Mouse (Mus musculus) CH12.LX (cell line): Measurements from ENCODE around the gene Tgif2. TPM values are rescaled to one million over a fixed set of nuclear protein-coding genes. Genes with fewer than 3 reads are reported as not detected.

ENCODE experiments used
- DNase-seq: peaks from one replicate; pipeline ENCODE4 v3.0.0-alpha.2; 2013; ENCODE audit errors: extremely low read depth
- H3K27ac ChIP-seq: 2 replicates; pipeline ENCODE4 v1.5.1; 2012; ENCODE audit warnings: low read depth, mild to moderate bottlenecking, control low read depth, moderate library complexity; ENCODE audit not compliant: insufficient read depth
- H3K27me3 ChIP-seq: replicated peaks from 2 replicates; pipeline ENCODE3; 2012; ENCODE audit warnings: inconsistent platforms
- H3K36me3 ChIP-seq, 2 experiments: replicated peaks in 1 of 2; 2 replicates each; pipeline versions ENCODE3 to v1.6.1; 2012; ENCODE audit warnings: inconsistent platforms in 1 of 2, low read length in 1 of 2, mild to moderate bottlenecking in 1 of 2, mixed read lengths in 1 of 2, moderate library complexity in 1 of 2; ENCODE audit not compliant: control insufficient read depth in 1 of 2, insufficient read depth in 1 of 2
- H3K4me1 ChIP-seq, 2 experiments: 2 replicates each; pipeline ENCODE4 v1.6.1; 2012; ENCODE audit warnings: inconsistent platforms in 1 of 2, moderate library complexity in 1 of 2; ENCODE audit not compliant: insufficient read depth in 2 of 2, control insufficient read depth in 1 of 2
- H3K4me2 ChIP-seq: 2 replicates; pipeline ENCODE4 v1.6.1; 2012; ENCODE audit warnings: low read depth, mild to moderate bottlenecking, control low read depth; ENCODE audit not compliant: poor library complexity, insufficient read depth, severe bottlenecking
- H3K4me3 ChIP-seq, 3 experiments: fragments of 150-350 bp in 1 of 3; sonication (generic) in 1 of 3; replicated peaks in 1 of 3; 2 replicates each; pipeline versions ENCODE3 to v1.5.1; 2011 to 2012; ENCODE audit warnings: low read depth in 2 of 3, low read length in 2 of 3, mild to moderate bottlenecking in 2 of 3, moderate library complexity in 2 of 3, control low read depth in 1 of 3, improper control_type of control experiment in 1 of 3, inconsistent platforms in 1 of 3, mixed read lengths in 1 of 3; ENCODE audit not compliant: poor library complexity in 1 of 3
- H3K79me2 ChIP-seq: replicated peaks from 2 replicates; pipeline ENCODE4 v1.6.1; 2012; ENCODE audit warnings: mild to moderate bottlenecking, moderate library complexity; ENCODE audit not compliant: control insufficient read depth, poor library complexity, insufficient read depth, severe bottlenecking; ENCODE audit errors: extremely low read depth
- H3K9ac ChIP-seq: 2 replicates; pipeline ENCODE4 v1.6.1; 2012; ENCODE audit warnings: low read depth, mild to moderate bottlenecking, control low read depth, moderate library complexity; ENCODE audit not compliant: insufficient read depth
- H3K9me3 ChIP-seq: replicated peaks from 2 replicates; pipeline ENCODE3; 2012; ENCODE audit warnings: low read length, inconsistent platforms, mixed read lengths
- BHLHE40 ChIP-seq: IDR thresholded peaks from 2 replicates; pipeline ENCODE4 v1.6.1; 2011; ENCODE audit warnings: mild to moderate bottlenecking, low read depth, low read length, improper control_type of control experiment
- CHD2 ChIP-seq: IDR thresholded peaks from 2 replicates; pipeline ENCODE4 v1.6.1; 2011; ENCODE audit warnings: low read length, improper control_type of control experiment
- CTCF ChIP-seq, 2 experiments: IDR thresholded peaks in 1 of 2; conservative IDR thresholded peaks in 1 of 2; 2 replicates each; pipeline ENCODE4 v1.5.1; 2011 to 2012; ENCODE audit warnings: low read depth in 2 of 2, low read length in 2 of 2, improper control_type of control experiment in 1 of 2, inconsistent platforms in 1 of 2, mild to moderate bottlenecking in 1 of 2, moderate library complexity in 1 of 2
- E2F4 ChIP-seq: IDR thresholded peaks from 2 replicates; pipeline ENCODE4 v1.6.1; 2011; ENCODE audit warnings: low read depth, low read length, improper control_type of control experiment; ENCODE audit not compliant: insufficient replicate concordance
- ELF1 ChIP-seq: IDR thresholded peaks from 2 replicates; pipeline ENCODE4 v1.6.1; 2014; ENCODE audit warnings: low read depth, mild to moderate bottlenecking, inconsistent platforms, low read length, improper control_type of control experiment
- ETS1 ChIP-seq: conservative IDR thresholded peaks from 2 replicates; pipeline ENCODE4 v1.6.1; 2012; ENCODE audit warnings: low read depth, mild to moderate bottlenecking, inconsistent platforms, low read length, improper control_type of control experiment, moderate library complexity
- HCFC1 ChIP-seq: IDR thresholded peaks from 2 replicates; pipeline ENCODE4 v1.6.1; 2012; ENCODE audit warnings: low read depth, mild to moderate bottlenecking, inconsistent platforms, low read length, improper control_type of control experiment
- IRF4 ChIP-seq: IDR thresholded peaks from 2 replicates; pipeline ENCODE4 v1.6.1; 2014; ENCODE audit warnings: low read depth, mild to moderate bottlenecking, inconsistent platforms, low read length, improper control_type of control experiment
- KAT2A ChIP-seq: IDR thresholded peaks from 2 replicates; pipeline ENCODE4 v1.6.1; 2012; ENCODE audit warnings: low read length, improper control_type of control experiment, inconsistent platforms; ENCODE audit not compliant: insufficient replicate concordance
- MAFK ChIP-seq: IDR thresholded peaks from 2 replicates; pipeline ENCODE4 v1.6.1; 2011; ENCODE audit warnings: low read length, improper control_type of control experiment; ENCODE audit not compliant: insufficient replicate concordance
- MAZ ChIP-seq: IDR thresholded peaks from 2 replicates; pipeline ENCODE4 v1.6.1; 2012; ENCODE audit warnings: low read depth, mild to moderate bottlenecking, inconsistent platforms, low read length, improper control_type of control experiment, moderate library complexity
- MEF2A ChIP-seq: IDR thresholded peaks from 2 replicates; pipeline ENCODE4 v1.6.1; 2014; ENCODE audit warnings: low read depth, mild to moderate bottlenecking, inconsistent platforms, low read length, improper control_type of control experiment, borderline replicate concordance
- MXI1 ChIP-seq: IDR thresholded peaks from 2 replicates; pipeline ENCODE4 v1.6.1; 2011; ENCODE audit warnings: mild to moderate bottlenecking, low read depth, low read length, improper control_type of control experiment
- MYC ChIP-seq: IDR thresholded peaks from 2 replicates; pipeline ENCODE4 v1.6.1; 2011; ENCODE audit warnings: low read depth, mild to moderate bottlenecking, improper control_type of control experiment, low read length
- NELFE ChIP-seq: IDR thresholded peaks from 2 replicates; pipeline ENCODE4 v1.6.1; 2011; ENCODE audit warnings: low read depth, low read length, improper control_type of control experiment
- PAX5 ChIP-seq: IDR thresholded peaks from 2 replicates; pipeline ENCODE4 v1.6.1; 2012; ENCODE audit warnings: low read length, inconsistent platforms, mixed read lengths
- POLR2AphosphoS2 ChIP-seq: IDR thresholded peaks from 2 replicates; pipeline ENCODE4 v1.6.1; 2011; ENCODE audit warnings: low read depth, low read length, improper control_type of control experiment
- RCOR1 ChIP-seq: conservative IDR thresholded peaks from 2 replicates; pipeline ENCODE4 v1.6.1; 2012; ENCODE audit warnings: low read depth, mild to moderate bottlenecking, inconsistent platforms, low read length, improper control_type of control experiment
- SIN3A ChIP-seq: IDR thresholded peaks from 2 replicates; pipeline ENCODE4 v1.6.1; 2012; ENCODE audit warnings: low read length, improper control_type of control experiment, inconsistent platforms
- SMC3 ChIP-seq: IDR thresholded peaks from 2 replicates; pipeline ENCODE4 v1.6.1; 2011; ENCODE audit warnings: low read depth, low read length, improper control_type of control experiment
- TCF12 ChIP-seq: IDR thresholded peaks from 2 replicates; pipeline ENCODE4 v1.6.1; 2014; ENCODE audit warnings: low read depth, mild to moderate bottlenecking, inconsistent platforms, low read length, improper control_type of control experiment
- UBTF ChIP-seq: IDR thresholded peaks from 2 replicates; pipeline ENCODE4 v1.6.1; 2012; ENCODE audit warnings: low read depth, mild to moderate bottlenecking, inconsistent platforms, low read length, improper control_type of control experiment, moderate library complexity
- USF1 ChIP-seq: IDR thresholded peaks from 2 replicates; pipeline ENCODE4 v1.6.1; 2014; ENCODE audit warnings: low read depth, mild to moderate bottlenecking, inconsistent platforms, low read length, improper control_type of control experiment
- USF2 ChIP-seq: conservative IDR thresholded peaks from 2 replicates; pipeline ENCODE4 v1.6.1; 2011; ENCODE audit warnings: low read depth, low read length, improper control_type of control experiment
- ZC3H11A ChIP-seq: IDR thresholded peaks from 2 replicates; pipeline ENCODE4 v1.6.1; 2012; ENCODE audit warnings: low read depth, mild to moderate bottlenecking, inconsistent platforms, low read length, improper control_type of control experiment
- ZKSCAN1 ChIP-seq: IDR thresholded peaks from 2 replicates; pipeline ENCODE4 v1.6.1; 2012; ENCODE audit warnings: low read depth, inconsistent platforms, low read length, improper control_type of control experiment, borderline replicate concordance
- dilution Hi-C: fragments of 300-500 bp; cut with MboI; formaldehyde crosslinking; loops from 2 replicates; pipeline ENCODE4 v1.14.3; 2020; ENCODE audit warnings: low sequenced_read_pairs; ENCODE audit not compliant: extremely low pct_unique_long_range_greater_than_20kb, extremely low pct_ligation_motif_present
- in situ Hi-C: fragments of 300-500 bp; cut with MboI; formaldehyde crosslinking; loops from 3 replicates; pipeline ENCODE4 v1.14.3; 2019; ENCODE audit warnings: low sequenced_read_pairs, low pct_ligation_motif_present, low pct_unique_long_range_greater_than_20kb, mixed read lengths
- polyA plus RNA-seq: library from polyadenylated mRNA; unstranded; fragments of >175 nt; gene quantifications from 2 replicates; pipeline ENCODE4 v1.2.1, GENCODE M21; 2012; ENCODE audit warnings: low read depth; ENCODE audit not compliant: insufficient read length
- total RNA-seq, 2 experiments: library from RNA; depleted of rRNA; stranded (reverse); fragments of 300-350 nt in 1 of 2; fragments of >200 nt in 1 of 2; gene quantifications; 2 replicates each; pipeline ENCODE4 v1.2.3; 2012 to 2014

Gene Tgif2
- total and polyA plus RNA-seq, 3 experiments: 10.3 to 12.2 (median 11.3) TPM

DNA sequence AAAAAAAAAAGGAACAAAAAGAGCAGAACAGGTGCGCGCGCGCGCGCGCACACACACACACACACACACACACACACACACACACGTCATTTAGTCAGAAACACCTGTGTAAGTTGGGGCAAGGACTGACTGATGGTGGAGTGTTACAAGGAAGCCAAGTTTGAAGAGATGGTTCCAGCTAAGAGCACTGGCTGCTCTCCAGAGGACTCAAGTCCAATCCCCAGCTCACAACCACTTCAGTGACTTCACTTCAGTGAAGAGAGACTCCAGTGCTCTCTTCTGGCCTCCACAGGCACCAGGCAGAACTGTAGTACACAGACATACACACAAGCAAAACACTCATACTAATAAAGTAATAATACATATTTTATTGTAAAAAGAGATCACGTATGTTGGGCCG lies 29.1 kb upstream of the Tgif2 start:
- in situ Hi-C loops: no loop called here
- peaks cover 7% of the 10 kb centered on the region for H3K27me3 ChIP-seq
- no peaks in the 10 kb centered on the region for H3K9me3 ChIP-seq
- DNase-seq: no peak
- no peaks in the 10 kb centered on the region for H3K79me2 ChIP-seq
- TF ChIP-seq MEF2A: no peak
- no peak for TF ChIP-seq SMC3
- no peak for TF ChIP-seq CHD2
- no peak for TF ChIP-seq E2F4
- no peak for TF ChIP-seq ZC3H11A
- no peak for TF ChIP-seq USF1
- no peak for TF ChIP-seq MAFK
- TF ChIP-seq POLR2AphosphoS2: no peak
- TF ChIP-seq ELF1: no peak
- TF ChIP-seq KAT2A: no peak
- TF ChIP-seq BHLHE40: no peak
- TF ChIP-seq SIN3A: no peak
- TF ChIP-seq MAZ: no peak
- TF ChIP-seq PAX5: no peak
- no peak for TF ChIP-seq ZKSCAN1
- TF ChIP-seq UBTF: no peak
- no peak for TF ChIP-seq NELFE
- no peak for TF ChIP-seq HCFC1
- TF ChIP-seq IRF4: no peak
- H3K9ac ChIP-seq: no peak overlapping the region
- dilution Hi-C loops: no loop called here
- H3K36me3 ChIP-seq: no peaks in the 10 kb centered on the region
- no peak overlapping the region for H3K4me3 ChIP-seq
- H3K4me1 ChIP-seq: peaks cover 2 to 20% of the 10 kb centered on the region in 2 experiments; a peak in 3 of 4 replicates
- H3K4me2 ChIP-seq: no peak overlapping the region
- H3K27ac ChIP-seq: no peak overlapping the region

GRCm38 (mm10) chr2:156811556-156811955 lies 28.3 kb upstream of the Tgif2 start:
- H3K9ac ChIP-seq: no peak overlapping the region
- dilution Hi-C loops: no loop called here
- in situ Hi-C loops: no loop called here

More at GRCm38 (mm10) chr2:156811556-156811955, 28.3 kb upstream of the Tgif2 start:
- Histone ChIP-seq H3K9me3 (no peaks in the 10 kb centered on the region), H3K4me2 (no peak overlapping the region), H3K79me2 (no peaks in the 10 kb centered on the region), H3K4me1 (peaks cover 2 to 20% of the 10 kb centered on the region in 2 experiments; a peak in 3 of 4 replicates), H3K4me3 (no peak overlapping the region), H3K27ac (no peak overlapping the region), H3K27me3 (peaks cover 5% of the 10 kb centered on the region), H3K36me3 (no peaks in the 10 kb centered on the region)
- DNase-seq: no peak
- TF ChIP-seq UBTF (no peak), RCOR1 (no peak), ETS1 (no peak), USF2 (no peak), MYC (no peak), PAX5 (no peak), MXI1 (no peak), CTCF (conservative IDR thresholded peaks at IDR 0.05 in 1 of 2, IDR thresholded peaks at IDR 0.05 in 1 of 2; ENCODE audit: low read depth in 2 of 2, low read length in 2 of 2) (no peak), TCF12 (no peak)
